Mouse (Mus musculus): Measurements from ENCODE around the gene Cox11. TPM values are rescaled to one million over a fixed set of nuclear protein-coding genes. Genes with fewer than 3 reads are reported as not detected.

The Cox11 gene
- polyA plus RNA-seq (2012; rRNA removed) = 31.5 and 31.7 TPM in 2 replicates

DNA sequence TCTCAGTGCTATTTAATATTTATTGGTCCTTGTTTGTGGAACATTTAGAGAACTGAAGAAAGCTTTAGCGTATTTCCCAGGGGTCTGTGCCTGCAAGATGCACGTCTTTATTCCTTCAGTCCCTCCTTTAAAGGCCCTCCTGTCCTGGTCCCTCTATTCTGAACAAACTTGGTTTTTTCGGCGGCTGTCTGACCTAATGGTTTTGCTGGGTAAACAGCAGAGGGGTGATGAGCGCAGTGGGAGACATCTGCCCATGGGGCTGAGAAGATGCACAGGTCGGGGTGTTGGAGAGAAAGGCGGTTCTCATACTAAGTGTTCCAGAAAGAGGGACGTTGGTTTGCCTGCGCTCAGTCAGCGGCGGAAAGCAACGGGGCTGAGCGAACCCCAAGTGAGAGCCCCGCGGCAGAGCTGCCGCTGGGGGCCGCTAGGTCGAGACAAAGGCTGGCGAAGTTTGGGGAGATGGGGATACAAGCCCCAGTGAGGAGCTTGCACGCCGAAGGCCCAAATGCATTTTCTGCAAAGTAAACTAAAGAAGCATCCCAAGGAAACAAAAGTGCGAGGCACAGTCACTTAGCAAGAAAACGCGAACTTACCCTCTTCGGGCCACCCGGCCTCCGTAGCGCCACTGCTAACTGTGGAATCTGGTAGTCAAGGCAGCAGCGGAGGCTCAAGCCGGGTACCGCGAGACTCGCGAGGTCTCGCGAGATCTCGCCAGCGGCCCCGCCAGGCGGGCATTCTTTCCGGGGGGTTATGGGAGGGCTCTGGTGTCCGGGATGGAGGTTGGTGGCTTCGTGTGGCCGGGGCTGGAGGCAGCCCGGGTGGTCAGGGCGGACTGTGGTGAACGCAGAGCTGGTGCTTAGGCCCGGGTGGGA, at the start of gene Cox11, which contains the start of gene Stxbp4:
Cox11 (plus strand) TSS at position 734 of the 872 bp plus-strand sequence.
Stxbp4 (minus strand) TSS at position 645 of the 872 bp plus-strand sequence.
- under 1% methylated on average over 48 of the region's 48 CpGs for WGBS
- H3K4me3 ChIP-seq (replicated peaks; ENCODE audit: insufficient read depth, low read depth, low read length) = peak within 1 kb of the TSS; percentile 89
- no peaks in the 10 kb centered on the region for H3K27me3 ChIP-seq (ENCODE audit: control insufficient read depth, insufficient read depth, low read length)
- H3K4me1 ChIP-seq (ENCODE audit: control insufficient read depth, insufficient read depth, low read length) = no peaks in the 10 kb centered on the region
- H3K27ac ChIP-seq (ENCODE audit: insufficient read depth, low read length) = peak within 1 kb of the TSS; percentile 90
- DNase-seq = peak; percentile 94 to 95
- TF ChIP-seq POLR2A (IDR thresholded peaks at IDR 0.05; ENCODE audit: borderline replicate concordance, insufficient read depth, low read length) = peak; percentile 74
- TF ChIP-seq CTCF (IDR thresholded peaks at IDR 0.05; ENCODE audit: borderline replicate concordance, insufficient read depth, low read depth, low read length) = peak; percentile 37; the same call in 1 of the 2 replicates

DNA sequence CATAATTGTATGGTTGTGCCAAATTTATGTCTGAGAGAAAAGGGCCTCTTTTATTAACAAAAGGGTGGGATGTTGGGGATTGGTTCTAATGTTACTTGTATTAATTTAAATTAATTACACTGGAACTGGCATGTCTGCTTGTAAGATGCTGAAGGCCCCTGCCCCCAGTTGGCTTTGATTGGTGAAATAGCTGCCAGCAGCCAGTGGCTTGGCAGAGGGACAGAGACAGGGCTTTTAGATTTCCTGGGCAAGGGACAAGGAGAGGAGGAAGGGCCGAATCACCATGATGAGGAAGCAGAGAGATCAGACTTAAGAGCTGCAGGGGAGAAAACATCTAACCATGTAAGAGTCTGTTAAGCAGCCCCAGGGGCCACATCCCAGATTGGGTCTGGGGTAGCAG, 47.0 kb upstream of the Cox11 start:
- Histone ChIP-seq H3K4me1 (ENCODE audit: control insufficient read depth, insufficient read depth, low read length) (no peaks in the 10 kb centered on the region), H3K4me3 (replicated peaks; ENCODE audit: insufficient read depth, low read depth, low read length) (no peak overlapping the region), H3K27ac (ENCODE audit: insufficient read depth, low read length) (no peak overlapping the region), H3K27me3 (ENCODE audit: control insufficient read depth, insufficient read depth, low read length) (no peaks in the 10 kb centered on the region)
- 13% methylated on average over 1 of the region's 1 CpGs for WGBS
- no peak for DNase-seq
- TF ChIP-seq CTCF (IDR thresholded peaks at IDR 0.05; ENCODE audit: borderline replicate concordance, insufficient read depth, low read depth, low read length) = no peak
- no peak for TF ChIP-seq POLR2A (IDR thresholded peaks at IDR 0.05; ENCODE audit: borderline replicate concordance, insufficient read depth, low read length)

DNA sequence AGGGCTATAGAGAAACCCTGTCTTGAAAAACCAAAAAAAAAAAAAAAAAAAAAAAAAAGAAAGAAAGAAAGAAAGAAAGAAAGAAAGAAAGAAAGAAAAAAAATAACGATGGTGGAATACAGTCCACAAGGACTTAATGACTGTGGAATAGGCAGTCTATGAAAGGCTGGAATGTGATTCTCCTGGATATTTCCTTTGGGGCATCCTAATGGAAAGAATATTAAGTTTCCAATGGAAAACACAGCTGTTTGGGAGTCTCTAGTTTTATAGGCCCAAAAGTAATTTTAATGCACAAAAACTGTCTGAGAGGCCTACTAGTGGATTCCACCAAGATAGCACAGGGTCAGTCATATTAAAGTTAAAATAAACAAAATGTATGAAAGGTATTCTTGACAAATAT, 42.1 kb upstream of the Cox11 start:
- Histone ChIP-seq H3K27me3 (ENCODE audit: control insufficient read depth, insufficient read depth, low read length) (no peaks in the 10 kb centered on the region), H3K27ac (ENCODE audit: insufficient read depth, low read length) (no peak overlapping the region), H3K4me3 (replicated peaks; ENCODE audit: insufficient read depth, low read depth, low read length) (no peak overlapping the region), H3K4me1 (ENCODE audit: control insufficient read depth, insufficient read depth, low read length) (no peaks in the 10 kb centered on the region)
- no peak for DNase-seq
- 100% methylated on average over 1 of the region's 1 CpGs for WGBS
- TF ChIP-seq POLR2A (IDR thresholded peaks at IDR 0.05; ENCODE audit: borderline replicate concordance, insufficient read depth, low read length) (no peak), CTCF (IDR thresholded peaks at IDR 0.05; ENCODE audit: borderline replicate concordance, insufficient read depth, low read depth, low read length) (no peak)

DNA sequence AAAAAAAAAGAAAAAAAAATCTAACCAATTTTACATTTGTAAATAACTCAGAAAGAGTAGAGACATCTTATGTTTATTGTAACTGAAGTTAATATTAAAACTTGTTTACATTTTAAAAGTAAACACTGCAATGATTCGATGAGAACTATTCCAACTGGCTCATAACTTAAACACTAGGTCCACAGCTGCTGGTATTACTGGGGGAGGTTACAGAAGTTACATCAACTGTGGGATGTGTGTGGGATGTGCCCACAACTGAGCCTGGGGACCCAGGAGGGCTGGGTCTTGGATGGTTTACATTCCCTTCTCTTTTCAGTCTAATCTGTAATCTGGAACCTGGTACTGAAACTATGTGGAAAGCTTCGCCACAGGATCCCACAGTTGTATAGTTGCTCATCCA, 34.9 kb upstream of the Cox11 start:
- no peak for DNase-seq
- WGBS = 94% methylated on average over 2 of the region's 2 CpGs
- H3K4me1 ChIP-seq (ENCODE audit: control insufficient read depth, insufficient read depth, low read length) = no peaks in the 10 kb centered on the region
- no peak for TF ChIP-seq CTCF (IDR thresholded peaks at IDR 0.05; ENCODE audit: borderline replicate concordance, insufficient read depth, low read depth, low read length)
- TF ChIP-seq POLR2A (IDR thresholded peaks at IDR 0.05; ENCODE audit: borderline replicate concordance, insufficient read depth, low read length) = no peak
- no peak overlapping the region for H3K4me3 ChIP-seq (replicated peaks; ENCODE audit: insufficient read depth, low read depth, low read length)
- H3K27me3 ChIP-seq (ENCODE audit: control insufficient read depth, insufficient read depth, low read length) = no peaks in the 10 kb centered on the region
- H3K27ac ChIP-seq (ENCODE audit: insufficient read depth, low read length) = no peak overlapping the region

DNA sequence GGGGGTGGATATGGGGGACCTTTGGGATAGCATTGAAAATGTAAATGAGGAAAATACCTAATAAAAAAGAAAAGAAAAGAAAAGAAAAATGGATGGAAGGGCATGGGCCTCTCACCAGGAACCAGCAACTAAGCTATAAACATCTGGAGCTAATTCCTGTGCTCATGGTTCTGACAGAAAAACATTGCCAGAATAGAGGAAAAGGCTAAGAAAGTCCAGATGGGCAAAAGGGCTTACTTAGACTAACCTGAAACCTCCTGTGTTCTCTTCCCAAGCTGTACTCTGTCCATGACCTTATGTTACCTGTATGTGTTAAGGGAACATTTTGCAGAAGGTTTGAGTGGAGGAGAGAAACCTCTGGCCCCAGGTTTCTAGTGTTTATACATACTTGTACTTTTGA, 25.9 kb upstream of the Cox11 start:
- no peak for DNase-seq

DNA sequence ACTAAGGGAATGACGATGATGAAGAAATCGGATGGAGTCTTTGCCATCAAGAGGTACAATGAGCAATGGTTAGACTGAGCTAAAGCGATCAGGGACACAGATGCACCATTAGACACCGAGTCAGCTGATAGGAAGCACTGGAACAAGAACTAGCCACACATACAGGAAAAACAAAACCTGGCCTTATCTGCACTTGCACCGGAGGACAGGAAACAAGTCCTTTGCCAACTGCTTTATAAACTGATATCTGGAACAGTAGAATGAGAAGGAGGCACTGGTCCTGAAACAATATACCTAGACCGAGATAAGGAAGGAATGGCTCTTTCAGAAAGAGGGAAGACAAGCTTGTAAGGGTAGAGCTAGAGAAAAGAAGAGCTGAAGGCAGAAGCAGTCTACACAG, 23.2 kb upstream of the Cox11 start:
- H3K4me1 ChIP-seq (ENCODE audit: control insufficient read depth, insufficient read depth, low read length) = no peaks in the 10 kb centered on the region
- no peak overlapping the region for H3K4me3 ChIP-seq (replicated peaks; ENCODE audit: insufficient read depth, low read depth, low read length)
- WGBS = 93% methylated on average over 6 of the region's 6 CpGs
- no peak overlapping the region for H3K27ac ChIP-seq (ENCODE audit: insufficient read depth, low read length)
- no peak for TF ChIP-seq POLR2A (IDR thresholded peaks at IDR 0.05; ENCODE audit: borderline replicate concordance, insufficient read depth, low read length)
- no peak for TF ChIP-seq CTCF (IDR thresholded peaks at IDR 0.05; ENCODE audit: borderline replicate concordance, insufficient read depth, low read depth, low read length)
- DNase-seq = no peak
- no peaks in the 10 kb centered on the region for H3K27me3 ChIP-seq (ENCODE audit: control insufficient read depth, insufficient read depth, low read length)

More for the DNA sequence above, 25.9 kb upstream of the Cox11 start:
- Histone ChIP-seq H3K4me3 (replicated peaks; ENCODE audit: insufficient read depth, low read depth, low read length) (no peak overlapping the region), H3K4me1 (ENCODE audit: control insufficient read depth, insufficient read depth, low read length) (no peaks in the 10 kb centered on the region), H3K27ac (ENCODE audit: insufficient read depth, low read length) (no peak overlapping the region), H3K27me3 (ENCODE audit: control insufficient read depth, insufficient read depth, low read length) (no peaks in the 10 kb centered on the region)
- TF ChIP-seq POLR2A (IDR thresholded peaks at IDR 0.05; ENCODE audit: borderline replicate concordance, insufficient read depth, low read length) = no peak
- TF ChIP-seq CTCF (IDR thresholded peaks at IDR 0.05; ENCODE audit: borderline replicate concordance, insufficient read depth, low read depth, low read length) = no peak

DNA sequence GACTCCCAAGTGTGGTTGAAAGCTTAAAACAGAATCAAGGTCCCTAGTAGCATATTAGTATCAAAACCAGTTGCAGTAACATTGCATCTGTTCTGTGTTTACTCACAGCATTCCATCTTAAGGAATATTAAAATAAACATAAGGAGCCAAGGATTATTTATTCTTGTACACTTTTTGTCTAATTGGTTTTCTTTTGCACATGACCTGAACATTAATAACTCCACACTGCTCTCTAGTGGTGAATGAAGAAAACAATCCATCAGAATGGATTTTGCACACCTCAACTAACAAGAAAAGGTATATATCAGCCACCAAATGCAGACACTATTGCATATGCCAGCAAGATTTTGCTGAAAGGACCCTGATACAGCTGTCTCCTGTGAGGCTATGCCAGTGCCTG, 21.5 kb upstream of the Cox11 start:
- TF ChIP-seq CTCF (IDR thresholded peaks at IDR 0.05; ENCODE audit: borderline replicate concordance, insufficient read depth, low read depth, low read length) = peak; percentile 37; the same call in 1 of the 2 replicates
- TF ChIP-seq POLR2A (IDR thresholded peaks at IDR 0.05; ENCODE audit: borderline replicate concordance, insufficient read depth, low read length) = no peak
- Histone ChIP-seq H3K4me3 (replicated peaks; ENCODE audit: insufficient read depth, low read depth, low read length) (no peak overlapping the region), H3K27ac (ENCODE audit: insufficient read depth, low read length) (no peak overlapping the region), H3K4me1 (ENCODE audit: control insufficient read depth, insufficient read depth, low read length) (no peaks in the 10 kb centered on the region), H3K27me3 (ENCODE audit: control insufficient read depth, insufficient read depth, low read length) (no peaks in the 10 kb centered on the region)
- DNase-seq = peak in 1 of 2 experiments; percentile 21

DNA sequence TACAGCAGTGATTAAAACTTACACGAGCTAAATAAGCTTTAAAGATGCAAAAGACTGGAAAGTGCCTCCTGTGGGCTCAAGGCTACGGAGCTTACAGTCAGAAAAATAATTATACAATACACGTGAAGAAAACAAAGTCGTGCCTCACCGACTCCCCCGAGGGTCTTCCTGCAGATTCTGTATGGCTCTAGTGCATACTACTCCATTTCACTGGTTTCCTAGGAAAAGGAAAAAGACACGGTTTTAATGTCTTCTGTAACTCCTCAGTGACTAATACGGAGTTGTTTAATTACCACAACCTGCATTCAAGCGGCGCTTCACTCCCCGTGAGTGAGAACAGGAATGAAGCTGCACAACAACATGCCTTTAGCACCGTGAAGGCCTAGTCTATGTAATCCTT, 15.9 kb upstream of the Cox11 start:
- WGBS = 90% methylated on average over 12 of the region's 12 CpGs
- H3K27ac ChIP-seq (ENCODE audit: insufficient read depth, low read length) = no peak overlapping the region
- no peak for DNase-seq
- no peak for TF ChIP-seq CTCF (IDR thresholded peaks at IDR 0.05; ENCODE audit: borderline replicate concordance, insufficient read depth, low read depth, low read length)
- no peak for TF ChIP-seq POLR2A (IDR thresholded peaks at IDR 0.05; ENCODE audit: borderline replicate concordance, insufficient read depth, low read length)
- H3K4me1 ChIP-seq (ENCODE audit: control insufficient read depth, insufficient read depth, low read length) = no peaks in the 10 kb centered on the region
- H3K4me3 ChIP-seq (replicated peaks; ENCODE audit: insufficient read depth, low read depth, low read length) = no peak overlapping the region
- H3K27me3 ChIP-seq (ENCODE audit: control insufficient read depth, insufficient read depth, low read length) = no peaks in the 10 kb centered on the region

Measured in cerebellum, adult 2 months (tissue).